Mouse (Mus musculus): ENCODE results near the gene Gng5. TPM values are rescaled to one million over a fixed set of nuclear protein-coding genes. Genes with fewer than 3 reads are reported as not detected.

The Gng5 gene
- total RNA-seq, 2 experiments from 2014 or later: 44.5 to 46.2 TPM

DNA sequence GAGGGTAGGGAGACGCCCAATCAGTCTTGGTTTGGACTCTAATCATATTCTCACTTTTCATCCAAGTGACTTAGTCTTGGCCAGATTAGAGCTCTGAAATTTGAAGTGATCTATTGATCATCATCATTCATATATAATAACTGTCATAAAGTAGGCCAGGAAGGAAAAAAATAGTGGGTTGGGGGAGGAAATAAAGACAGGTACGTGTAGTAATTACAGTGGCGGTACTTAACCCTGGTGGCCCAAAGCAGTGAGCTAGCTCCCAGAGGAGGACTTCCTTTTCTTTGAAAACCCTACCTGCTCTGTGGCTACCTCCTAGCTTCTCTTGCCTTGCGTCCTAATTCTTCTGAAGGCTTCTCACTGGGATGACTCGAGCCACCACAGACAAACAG is 1.2 kb downstream of the Gng5 start:
- H3K27ac ChIP-seq: peak overlapping the region; percentile 82

DNA sequence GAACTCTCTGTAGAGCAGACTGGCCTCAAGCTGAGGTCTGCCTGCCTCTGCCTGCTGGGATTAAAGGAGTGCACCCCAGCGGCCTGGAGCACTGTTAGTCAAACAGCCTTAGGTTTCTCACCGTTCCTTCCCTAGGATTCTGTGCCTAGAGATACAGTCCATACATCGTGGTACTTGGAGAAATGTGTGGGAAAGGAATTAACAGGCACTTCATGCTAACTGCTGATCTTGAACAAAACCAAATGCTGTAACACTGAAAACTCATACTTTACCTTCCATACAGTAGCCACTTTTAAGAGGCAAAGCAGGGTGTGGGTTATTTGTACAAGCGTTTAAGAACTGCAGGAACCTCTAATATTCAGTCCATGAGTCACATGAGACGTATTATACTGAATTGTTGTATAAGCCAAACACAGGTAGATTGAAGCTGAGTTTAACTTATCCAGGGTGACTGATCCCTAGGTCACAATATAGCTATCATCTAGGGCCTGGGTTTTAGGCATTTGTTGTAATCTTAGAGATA is 2.1 kb downstream of the Gng5 start:
- Histone ChIP-seq H3K27ac (peak overlapping the region; percentile 82; the same call in 1 of the 2 replicates), H3K4me3 (no peak overlapping the region)
- DNase-seq (ENCODE audit: low spot score in 2 of 2): no peak
- no peak for TF ChIP-seq CTCF (conservative IDR thresholded peaks at IDR 0.05)

More for the DNA sequence above, 1.2 kb downstream of the Gng5 start:
- H3K4me3 ChIP-seq: peak overlapping the region; percentile 74
- no peak for TF ChIP-seq CTCF (conservative IDR thresholded peaks at IDR 0.05)
- no peak for DNase-seq (ENCODE audit: low spot score in 2 of 2)

DNA sequence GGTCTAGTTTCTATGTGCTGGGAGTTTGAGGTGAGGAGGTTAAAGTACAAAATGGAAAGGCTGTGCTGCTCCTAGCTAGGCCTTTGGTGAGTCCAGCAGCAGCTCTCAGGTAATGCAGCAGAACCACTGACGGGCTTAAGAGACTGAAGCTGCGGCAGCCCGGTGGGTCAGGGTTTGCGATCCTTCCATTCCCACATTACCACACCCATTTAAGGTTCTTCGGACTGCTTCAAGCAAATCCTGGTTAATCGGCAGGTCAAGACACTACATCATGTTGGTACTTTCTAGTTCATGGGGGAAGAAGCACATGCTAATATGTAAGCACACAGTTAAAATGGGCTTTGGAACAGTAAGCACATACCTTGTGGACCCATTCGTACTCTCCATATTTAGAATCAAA is 7.1 kb downstream of the Gng5 start:
- Histone ChIP-seq H3K4me3 (no peak overlapping the region), H3K27ac (no peak overlapping the region)
- TF ChIP-seq CTCF (conservative IDR thresholded peaks at IDR 0.05): no peak
- no peak for DNase-seq (ENCODE audit: low spot score in 2 of 2)

DNA sequence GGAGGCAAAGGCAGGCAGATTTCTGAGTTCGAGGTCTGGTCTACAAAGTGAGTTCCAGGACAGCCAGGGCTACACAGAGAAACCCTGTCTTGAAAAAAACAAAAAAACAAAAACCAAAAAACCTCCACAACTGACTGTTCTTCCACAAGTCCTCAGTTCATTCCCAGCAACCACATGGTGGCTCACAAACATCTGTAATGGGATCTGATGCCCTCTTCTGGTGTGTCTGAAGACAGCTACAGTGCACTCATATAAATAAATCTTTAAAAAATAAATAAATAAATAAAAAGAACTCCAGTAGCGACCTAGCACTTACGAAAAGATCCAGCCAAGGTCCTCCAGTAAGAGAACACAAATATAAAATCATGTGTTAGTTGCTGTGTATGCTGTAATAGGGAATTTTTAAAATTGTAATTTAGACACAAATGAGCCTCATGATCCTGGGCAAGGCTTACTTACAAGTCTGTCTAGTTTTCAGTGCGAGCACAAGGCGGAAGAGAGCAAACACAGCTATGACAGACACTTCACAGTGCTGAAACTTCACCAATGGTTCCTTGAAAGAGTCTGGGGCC is 20.7 kb downstream of the Gng5 start:
- Histone ChIP-seq H3K4me3 (peak overlapping the region; percentile 86), H3K27ac (peak overlapping the region; percentile 99)
- DNase-seq (ENCODE audit: low spot score in 2 of 2): no peak
- peak; percentile 68 for TF ChIP-seq CTCF (conservative IDR thresholded peaks at IDR 0.05)

DNA sequence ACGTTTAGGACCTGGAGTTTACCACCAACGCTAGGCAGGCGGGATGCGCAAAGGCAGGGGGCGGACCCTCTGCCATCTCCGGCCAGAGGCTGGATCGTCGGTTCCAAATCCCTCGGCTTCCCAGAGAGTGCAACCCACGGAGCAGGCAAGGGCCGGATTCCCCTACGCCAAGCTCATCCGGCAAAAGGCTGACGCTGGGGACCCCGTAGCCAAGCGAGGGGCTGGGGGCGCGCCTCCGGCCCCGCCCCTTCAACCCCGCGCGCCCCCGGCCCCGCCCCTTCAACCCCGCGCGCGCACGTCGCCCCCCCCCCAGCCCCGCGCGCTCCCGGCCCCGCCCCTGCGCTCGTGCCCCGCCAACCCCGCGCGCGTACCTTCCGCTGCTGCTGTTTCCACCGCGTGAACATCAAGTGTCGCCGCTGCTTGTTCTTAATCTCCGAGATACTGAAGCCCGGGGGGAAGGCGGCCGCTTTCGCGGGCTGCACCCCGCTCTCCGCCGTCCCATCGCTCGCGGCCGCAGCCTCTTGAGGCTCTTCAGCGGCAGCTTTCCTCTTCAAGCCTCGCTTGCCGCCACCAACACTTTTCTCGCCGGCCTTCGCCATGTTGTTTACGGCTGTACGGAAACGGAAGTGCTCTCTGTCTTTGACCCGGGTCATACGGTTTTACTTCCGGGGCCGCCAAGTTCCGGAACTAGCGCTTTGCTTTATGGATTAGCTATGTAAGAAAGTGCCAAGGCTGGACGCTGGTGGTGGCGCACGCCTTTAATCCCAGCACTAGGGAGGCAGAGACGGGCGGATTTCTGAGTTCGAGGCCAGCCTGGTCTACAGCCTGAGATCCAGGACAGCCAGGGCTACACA is 21.4 kb downstream of the Gng5 start, which contains the start of gene Rpf1:
Gene Rpf1, minus strand, starts transcription at position 632 of the 854 bp plus-strand sequence.
- no peak for TF ChIP-seq CTCF (conservative IDR thresholded peaks at IDR 0.05)
- H3K4me3 ChIP-seq: peak within 1 kb of the TSS; percentile 86

DNA sequence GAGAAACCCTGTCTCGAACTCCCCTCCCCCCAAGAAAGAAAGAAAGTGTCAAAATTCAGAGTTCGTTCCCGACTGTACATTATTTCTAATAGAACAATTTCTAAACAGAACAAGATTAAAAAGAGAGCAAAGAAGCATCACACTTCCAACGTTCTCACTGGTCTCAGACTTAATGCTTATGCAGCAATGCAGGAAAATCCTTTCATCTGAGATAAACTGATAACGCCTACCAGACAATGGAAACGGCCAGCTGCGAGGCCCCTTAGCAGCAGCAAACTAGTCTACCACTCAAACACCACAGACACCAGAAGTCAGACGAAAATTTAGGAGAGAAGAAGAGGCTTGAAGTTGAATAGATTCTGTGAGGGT is 22.0 kb downstream of the Gng5 start:
- DNase-seq (ENCODE audit: low spot score in 2 of 2): no peak
- no peak for TF ChIP-seq CTCF (conservative IDR thresholded peaks at IDR 0.05)
- Histone ChIP-seq H3K4me3 (peak overlapping the region; percentile 86), H3K27ac (peak overlapping the region; percentile 99)

More for the DNA sequence above, 21.4 kb downstream of the Gng5 start, which contains the start of gene Rpf1:
- H3K27ac ChIP-seq: peak within 1 kb of the TSS; percentile 99
- DNase-seq (ENCODE audit: low spot score in 2 of 2): peak; percentile 87 to 92

DNA sequence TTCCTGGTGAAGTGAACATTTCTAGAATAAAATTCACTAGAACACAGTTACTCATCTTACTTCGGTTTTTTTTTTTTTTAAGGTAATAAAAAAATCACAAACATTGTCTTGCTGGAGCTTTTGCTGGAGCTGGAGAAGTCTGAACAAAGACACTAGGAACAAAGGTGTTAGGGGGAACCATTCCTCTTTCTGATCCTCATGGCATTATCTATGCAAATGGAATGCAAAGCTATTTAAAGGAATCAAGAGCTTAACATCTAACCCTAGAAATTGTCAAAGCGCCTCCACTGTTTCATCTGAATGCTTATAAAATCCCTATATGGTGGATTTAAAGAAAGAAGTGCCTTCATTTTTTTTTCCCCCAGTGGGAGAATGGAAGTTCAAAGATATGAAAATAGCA is 28.7 kb downstream of the Gng5 start:
- no peak for DNase-seq (ENCODE audit: low spot score in 2 of 2)

DNA sequence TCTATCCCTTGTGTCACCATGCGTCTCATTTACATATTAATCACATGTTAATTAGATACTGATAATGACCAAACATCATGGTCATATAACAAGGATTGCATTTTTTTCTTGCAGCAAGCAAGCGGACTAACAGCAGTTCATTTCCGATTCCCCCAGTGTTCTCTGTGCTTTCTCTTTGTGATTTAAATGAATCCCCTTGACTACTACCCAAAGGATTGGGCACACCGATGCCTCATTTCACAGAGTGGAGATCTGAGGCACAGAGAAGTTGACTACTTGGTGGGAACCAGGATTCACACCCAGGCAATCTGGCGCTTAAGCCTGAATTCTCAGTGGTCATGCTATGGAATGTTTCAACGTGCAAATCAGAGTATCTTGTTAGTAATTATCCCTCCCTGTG is 35.4 kb downstream of the Gng5 start:
- Histone ChIP-seq H3K4me3 (no peak overlapping the region), H3K27ac (no peak overlapping the region)
- TF ChIP-seq CTCF (conservative IDR thresholded peaks at IDR 0.05): no peak
- DNase-seq (ENCODE audit: low spot score in 2 of 2): no peak

More for the DNA sequence above, 28.7 kb downstream of the Gng5 start:
- no peak overlapping the region for H3K27ac ChIP-seq
- no peak for TF ChIP-seq CTCF (conservative IDR thresholded peaks at IDR 0.05)
- no peak overlapping the region for H3K4me3 ChIP-seq

DNA sequence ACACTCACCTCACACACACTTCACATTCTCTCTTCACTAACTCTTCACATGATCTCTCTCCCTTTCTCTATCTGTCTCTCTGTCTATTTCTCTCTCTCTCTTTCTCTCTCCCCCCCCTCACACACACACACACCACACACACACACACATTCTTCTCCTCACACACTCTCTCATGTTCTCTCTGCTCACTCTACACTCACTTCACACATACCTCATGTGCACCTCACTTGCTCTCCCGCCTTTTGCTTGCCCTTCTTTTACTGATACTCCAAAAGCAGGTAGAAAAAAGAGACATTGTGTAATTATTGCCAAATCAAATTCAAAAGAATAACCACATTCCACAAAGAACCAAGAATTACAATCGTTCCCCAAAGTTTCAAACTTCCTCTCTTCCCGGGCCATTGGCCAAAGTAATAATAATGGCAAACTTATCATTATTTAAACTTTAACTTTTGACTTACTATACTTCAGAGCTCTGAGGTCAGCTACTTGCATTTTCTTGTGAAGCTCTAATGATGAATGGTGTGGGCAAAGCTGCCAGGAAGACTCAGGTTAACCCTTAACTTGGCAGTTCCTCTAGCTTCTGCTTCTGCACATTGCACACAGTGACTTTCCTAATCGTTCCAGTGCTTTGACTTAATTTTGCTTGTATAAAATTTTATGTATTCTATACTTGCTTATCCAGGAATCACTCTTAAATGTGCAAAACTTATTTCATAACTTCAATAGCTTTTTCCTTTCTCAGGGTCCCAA is 41.1 kb downstream of the Gng5 start:
- H3K4me3 ChIP-seq: no peak overlapping the region
- H3K27ac ChIP-seq: no peak overlapping the region
- no peak for TF ChIP-seq CTCF (conservative IDR thresholded peaks at IDR 0.05)
- no peak for DNase-seq (ENCODE audit: low spot score in 2 of 2)

DNA sequence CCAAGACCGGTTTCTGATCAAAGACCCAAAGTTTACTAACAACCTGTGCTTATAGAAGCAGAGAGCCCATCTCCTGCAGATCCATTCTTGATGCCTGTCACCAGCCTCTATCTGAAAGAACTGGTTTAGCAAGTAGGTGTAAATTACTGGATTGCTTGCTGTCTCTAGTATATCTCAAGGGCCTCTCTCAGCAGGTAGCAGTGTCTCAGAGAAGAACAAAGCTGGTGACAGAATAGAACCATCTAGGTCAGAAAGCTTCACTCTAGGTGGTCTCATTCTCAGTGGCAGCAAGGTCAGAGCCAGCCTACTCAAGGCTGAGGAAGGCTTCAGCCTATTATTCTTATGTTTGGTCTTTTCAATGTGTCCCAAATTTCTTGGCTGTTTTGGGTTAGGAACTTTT is 44.0 kb downstream of the Gng5 start:
- no peak for DNase-seq (ENCODE audit: low spot score in 2 of 2)
- TF ChIP-seq CTCF (conservative IDR thresholded peaks at IDR 0.05): no peak
- no peak overlapping the region for H3K4me3 ChIP-seq

DNA sequence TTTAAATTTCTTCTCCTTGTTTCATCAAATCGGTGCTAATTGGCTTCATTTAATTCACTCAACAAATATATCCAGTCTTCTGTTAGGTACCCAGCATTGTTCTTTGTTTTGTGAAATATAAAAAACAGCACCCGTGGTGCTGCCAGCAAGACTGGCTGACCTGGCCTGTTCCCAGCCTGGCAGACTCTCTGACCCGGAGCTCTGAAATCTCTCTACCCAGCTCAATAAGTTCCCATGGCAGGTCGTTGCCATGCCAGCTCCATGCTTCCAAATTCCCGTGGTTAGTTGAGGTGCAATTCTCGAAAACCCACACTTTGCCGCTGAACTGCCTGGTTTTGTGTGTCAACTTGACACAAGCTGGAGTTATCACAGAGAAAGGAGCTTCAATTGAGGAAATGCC is 55.2 kb downstream of the Gng5 start:
- no peak for TF ChIP-seq CTCF (conservative IDR thresholded peaks at IDR 0.05)
- Histone ChIP-seq H3K4me3 (no peak overlapping the region), H3K27ac (no peak overlapping the region)
- DNase-seq (ENCODE audit: low spot score in 2 of 2): no peak

More for the DNA sequence above, 44.0 kb downstream of the Gng5 start:
- H3K27ac ChIP-seq: no peak overlapping the region

Other genes starting within 250 kb of the Gng5 start
- gene Ssx2ip, start 95.2 kb upstream of the Gng5 start, total RNA-seq (2021): 100 to 1,000 TPM in 1 of 2 experiments, 10 to 100 TPM in 1; 99.7 to 107 TPM
- 1 to 10 TPM; 9.0 to 9.1 TPM for gene Ctbs, start 50.0 kb upstream of the Gng5 start, total RNA-seq (2021)
- gene Spata1, start 54 bp upstream of the Gng5 start, total RNA-seq (2021): 1 to 10 TPM; 2.8 to 4.9 TPM
- gene Rpf1, start 21.6 kb downstream of the Gng5 start, total RNA-seq (2021): 10 to 100 TPM; 16.3 to 17.1 TPM
- gene Uox, start 70.6 kb downstream of the Gng5 start, total RNA-seq (2021): under 1 TPM in 1 of 2 experiments, not detected in 1; 0.44 TPM
- gene Dnase2b, start 115.8 kb downstream of the Gng5 start, total RNA-seq (2021): not detected
- gene 4930503B20Rik, start 151.5 kb downstream of the Gng5 start, total RNA-seq (2021): not detected
- under 1 TPM; 0.72 to 0.86 TPM for gene Samd13, start 185.8 kb downstream of the Gng5 start, total RNA-seq (2021)

Data from layer of hippocampus, adult 2 months (tissue).